Comparison of ENCODE assay signal across 27 mouse cellular contexts in the genomic region with DNA sequence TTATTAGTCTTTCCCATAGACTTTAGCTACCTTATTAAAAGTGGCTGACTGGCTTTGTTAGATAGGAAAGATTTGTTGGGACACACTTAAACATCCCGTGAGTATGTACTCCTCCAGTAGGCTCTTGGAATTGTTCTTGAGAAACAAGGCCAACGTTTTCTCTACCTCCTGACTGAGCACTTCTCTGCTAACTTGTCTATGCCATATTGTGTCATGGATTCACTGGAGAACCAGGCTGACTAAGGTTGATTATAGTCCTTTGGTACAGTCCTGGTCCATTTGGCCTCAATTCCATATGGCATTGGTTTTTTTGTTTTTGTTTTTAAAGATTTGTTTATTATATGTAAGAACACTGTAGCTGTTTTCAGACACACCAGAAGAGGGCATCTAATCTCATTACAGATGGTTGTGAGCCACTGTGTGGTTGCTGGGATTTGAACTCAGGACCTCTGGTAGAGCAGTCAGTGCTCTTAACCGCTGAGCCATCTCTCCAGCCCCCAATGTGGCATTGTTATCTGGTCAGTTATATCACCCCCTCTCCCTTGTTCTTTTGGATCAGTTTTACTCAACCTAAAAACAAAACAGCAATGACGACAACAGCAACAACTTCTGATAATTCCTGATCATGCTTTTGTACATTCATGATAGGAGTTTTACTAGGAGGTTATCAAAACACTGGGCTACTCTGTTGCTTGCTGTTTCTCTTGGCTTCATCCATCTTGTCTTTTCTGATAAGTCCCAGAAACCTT. TPM values are rescaled to one million over a fixed set of nuclear protein-coding genes. Genes with fewer than 3 reads are reported as not detected.
A peak's percentile ranks its signal among the peaks of the same experiment; 100 is the strongest.
DNase-seq lines count a peak whose midpoint lies in the region; ATAC-seq and TF ChIP-seq lines count a peak whose summit lies in the region.
"Had no signal": no experiment of that assay in that cellular context is flagged by ENCODE, and none has a peak within 500 bp of the region (broad histone marks: within the 10 kb centered on the region; RNA-seq: fewer than 3 reads in every experiment).

No protein-coding gene starts in this region.

- H3K4me3 ChIP-seq in heart, postnatal 0 days (ENCODE audit: low read depth, low read length) = no peak overlapping the region
- no peak overlapping the region for H3K4me3 ChIP-seq in heart, adult 2 months
- no peak overlapping the region for H3K4me3 ChIP-seq in liver, embryonic 11.5 days (ENCODE audit: low read depth, low read length)
- no peak overlapping the region for H3K4me3 ChIP-seq in liver, postnatal 0 days (ENCODE audit: low read depth, low read length)
- H3K4me3 ChIP-seq in midbrain, embryonic 11.5 days (ENCODE audit: low read depth, low read length) = no peak overlapping the region
- H3K4me3 ChIP-seq: embryonic facial prominence, embryonic 15.5 days; forebrain, embryonic 15.5 days; myocyte; neural tube, embryonic 13.5 days; stomach, embryonic 15.5 days had no signal

- 69% methylated on average over 4 of the region's 4 CpGs for WGBS in heart, postnatal 0 days
- 44% methylated on average over 4 of the region's 4 CpGs for WGBS in heart, adult 2 months
- 61% methylated on average over 4 of the region's 4 CpGs for WGBS in liver, embryonic 11.5 days
- 60% methylated on average over 4 of the region's 4 CpGs for WGBS in liver, postnatal 0 days (ENCODE audit: insufficient replicate concordance)
- WGBS in midbrain, embryonic 11.5 days = 89% methylated on average over 4 of the region's 4 CpGs

- H3K27me3 ChIP-seq in heart, postnatal 0 days (ENCODE audit: control insufficient read depth, insufficient read depth, low read length) = no peaks in the 10 kb centered on the region
- H3K27me3 ChIP-seq in heart, adult 2 months (ENCODE audit: control insufficient read depth, insufficient read depth, low read length) = no peaks in the 10 kb centered on the region
- no peaks in the 10 kb centered on the region for H3K27me3 ChIP-seq in liver, embryonic 11.5 days (replicated peaks; ENCODE audit: control insufficient read depth, insufficient read depth, low read length)
- no peaks in the 10 kb centered on the region for H3K27me3 ChIP-seq in liver, postnatal 0 days (ENCODE audit: insufficient read depth, low read length)
- no peaks in the 10 kb centered on the region for H3K27me3 ChIP-seq in midbrain, embryonic 11.5 days (ENCODE audit: control insufficient read depth, insufficient read depth, low read length)
- H3K27me3 ChIP-seq: CH12.LX; embryonic facial prominence, embryonic 15.5 days; forebrain, embryonic 15.5 days; neural tube, embryonic 13.5 days; stomach, embryonic 15.5 days had no signal

- no peaks in the 10 kb centered on the region for H3K9me3 ChIP-seq in heart, postnatal 0 days (replicated peaks; ENCODE audit: control insufficient read depth, low read length)
- no peaks in the 10 kb centered on the region for H3K9me3 ChIP-seq in liver, embryonic 11.5 days (ENCODE audit: control insufficient read depth, low read length)
- H3K9me3 ChIP-seq in liver, postnatal 0 days (ENCODE audit: low read length) = no peaks in the 10 kb centered on the region
- H3K9me3 ChIP-seq in midbrain, embryonic 11.5 days (ENCODE audit: control insufficient read depth, low read length) = no peaks in the 10 kb centered on the region
- H3K9me3 ChIP-seq: embryonic facial prominence, embryonic 15.5 days; forebrain, embryonic 15.5 days; neural tube, embryonic 13.5 days; stomach, embryonic 15.5 days had no signal

- H3K9ac ChIP-seq in heart, postnatal 0 days (replicated peaks; ENCODE audit: low read depth, low read length) = no peak overlapping the region
- no peak overlapping the region for H3K9ac ChIP-seq in heart, adult 2 months (ENCODE audit: low read depth, low read length)
- no peak overlapping the region for H3K9ac ChIP-seq in liver, embryonic 11.5 days (ENCODE audit: low read depth, low read length)
- H3K9ac ChIP-seq in liver, postnatal 0 days (replicated peaks) = no peak overlapping the region
- H3K9ac ChIP-seq in midbrain, embryonic 11.5 days (ENCODE audit: low read length) = no peak overlapping the region
- H3K9ac ChIP-seq: embryonic facial prominence, embryonic 15.5 days; forebrain, embryonic 15.5 days; hindbrain, embryonic 14.5 days; neural tube, embryonic 13.5 days; stomach, embryonic 15.5 days had no signal

- peaks cover 2% of the 10 kb centered on the region for H3K79me2 ChIP-seq in heart, adult 2 months (replicated peaks; ENCODE audit: control insufficient read depth, insufficient read depth, low read length)

- intact Hi-C loops in heart, adult 2 months (cut with DNase I) = no loop called here

- no peak for TF ChIP-seq EP300 in heart, postnatal 0 days (IDR thresholded peaks at IDR 0.05; ENCODE audit: low read depth)
- TF ChIP-seq EP300 in heart, adult 2 months (IDR thresholded peaks at IDR 0.05; ENCODE audit: insufficient read depth, low read depth, low read length) = no peak
- peak; percentile 84 for TF ChIP-seq EP300 in liver, postnatal 0 days (IDR thresholded peaks at IDR 0.05; ENCODE audit: low read depth)

- TF ChIP-seq CTCF in heart, postnatal 0 days (IDR thresholded peaks at IDR 0.05; ENCODE audit: low read depth) = no peak
- no peak for TF ChIP-seq CTCF in heart, adult 2 months (IDR thresholded peaks at IDR 0.05)
- TF ChIP-seq CTCF in liver, postnatal 0 days (IDR thresholded peaks at IDR 0.05; ENCODE audit: low read depth) = 0 out of 2 replicates have a peak, but pooled peaks have one; percentile 3

- TF ChIP-seq POLR2A in heart, adult 2 months (IDR thresholded peaks at IDR 0.05; ENCODE audit: insufficient read depth, low read depth, low read length) = no peak

- 0 out of 2 replicates have a peak, but pooled peaks cover 12% of the 10 kb centered on the region for H3K4me1 ChIP-seq in heart, postnatal 0 days (ENCODE audit: control insufficient read depth, insufficient read depth)
- peaks cover 16% of the 10 kb centered on the region for H3K4me1 ChIP-seq in heart, adult 2 months (ENCODE audit: control insufficient read depth, insufficient read depth, low read length)
- H3K4me1 ChIP-seq in liver, embryonic 11.5 days (replicated peaks; ENCODE audit: control insufficient read depth, insufficient read depth, low read length) = peaks cover 44% of the 10 kb centered on the region
- H3K4me1 ChIP-seq in liver, postnatal 0 days (ENCODE audit: insufficient read depth) = peaks cover 24% of the 10 kb centered on the region
- peaks cover 9% of the 10 kb centered on the region for H3K4me1 ChIP-seq in midbrain, embryonic 11.5 days (ENCODE audit: control insufficient read depth, insufficient read depth, low read length)
- H3K4me1 ChIP-seq: stomach, embryonic 15.5 days had no signal

- H3K4me2 ChIP-seq in heart, postnatal 0 days (ENCODE audit: low read depth, low read length) = no peak overlapping the region
- peak overlapping the region; percentile 27; the same call in 1 of the 2 replicates for H3K4me2 ChIP-seq in liver, embryonic 11.5 days
- no peak overlapping the region for H3K4me2 ChIP-seq in liver, postnatal 0 days (ENCODE audit: low read depth, low read length)
- H3K4me2 ChIP-seq in midbrain, embryonic 11.5 days = no peak overlapping the region
- H3K4me2 ChIP-seq: embryonic facial prominence, embryonic 15.5 days; forebrain, embryonic 15.5 days; hindbrain, embryonic 14.5 days; neural tube, embryonic 13.5 days; stomach, embryonic 15.5 days had no signal

- no peak for ATAC-seq in heart, postnatal 0 days (ENCODE audit: insufficient read depth, low read depth)
- ATAC-seq in liver, embryonic 11.5 days (replicated peaks; ENCODE audit: low FRiP score) = peak; percentile 52
- ATAC-seq in liver, postnatal 0 days = no peak
- ATAC-seq in midbrain, embryonic 11.5 days (ENCODE audit: low FRiP score) = no peak
- ATAC-seq in granulocyte monocyte progenitor cell, adult 5-6 weeks (replicated peaks; ENCODE audit: poor library complexity, severe bottlenecking) = no peak
- ATAC-seq: forebrain, embryonic 15.5 days; midbrain, embryonic 16.5 days had no signal

- H3K36me3 ChIP-seq in heart, postnatal 0 days (replicated peaks; ENCODE audit: control insufficient read depth, insufficient read depth, low read length) = no peaks in the 10 kb centered on the region
- H3K36me3 ChIP-seq in heart, adult 2 months (ENCODE audit: control insufficient read depth, insufficient read depth, low read length) = peaks cover 13% of the 10 kb centered on the region
- H3K36me3 ChIP-seq in liver, embryonic 11.5 days (ENCODE audit: control insufficient read depth, insufficient read depth, low read length) = peaks cover 4% of the 10 kb centered on the region; the same call in 1 of the 2 replicates
- no peaks in the 10 kb centered on the region for H3K36me3 ChIP-seq in liver, postnatal 0 days (replicated peaks; ENCODE audit: insufficient read depth, low read length)
- no peaks in the 10 kb centered on the region for H3K36me3 ChIP-seq in midbrain, embryonic 11.5 days (ENCODE audit: control insufficient read depth, insufficient read depth, low read length)
- H3K36me3 ChIP-seq: forebrain, embryonic 15.5 days; neural tube, embryonic 13.5 days had no signal

- peak; percentile 47 for DNase-seq in heart, postnatal 0 days (ENCODE audit: low spot score)
- DNase-seq in heart, adult 2 months = no peak
- peak; percentile 67 for DNase-seq in MEL-GATA-1-ER (ENCODE audit: extremely low read depth, low read depth)
- no peak for DNase-seq in liver, embryonic 11.5 days (ENCODE audit: low spot score)
- no peak for DNase-seq in liver, postnatal 0 days
- DNase-seq in midbrain, embryonic 11.5 days (ENCODE audit: low spot score, missing footprints) = no peak
- DNase-seq: adrenal gland, postnatal 10 days; B cell, adult 2 months; cerebellum, adult 8-10 months; cerebellum, postnatal 36 days; gastrocnemius, postnatal 10 days; heart, postnatal 36 days; kidney, adult 18-20 months; layer of hippocampus, postnatal 36 days; lung, adult 18-20 months; right cerebral cortex, adult 18-20 months; thymus, postnatal 25 days had no signal

- H3K27ac ChIP-seq in heart, postnatal 0 days (ENCODE audit: low read depth) = no peak overlapping the region
- no peak overlapping the region for H3K27ac ChIP-seq in heart, adult 2 months
- H3K27ac ChIP-seq in liver, embryonic 11.5 days (ENCODE audit: low read depth, low read length) = peak overlapping the region; percentile 75
- no peak overlapping the region for H3K27ac ChIP-seq in liver, postnatal 0 days (ENCODE audit: low read depth)
- no peak overlapping the region for H3K27ac ChIP-seq in midbrain, embryonic 11.5 days (ENCODE audit: low read depth, low read length)
- H3K27ac ChIP-seq: embryonic facial prominence, embryonic 15.5 days; forebrain, embryonic 15.5 days; hindbrain, embryonic 14.5 days; neural tube, embryonic 13.5 days; stomach, embryonic 15.5 days had no signal

RNA-seq across cellular contexts. Expression of a gene that starts 15.5 kb away (rescaled TPM):
- total RNA-seq in heart, postnatal 0 days (2014; rRNA removed; ENCODE audit: low replicate concordance) = not detected in 2 replicates
- polyA plus RNA-seq in heart, postnatal 0 days (2015; fragmentation: Nextera tagmentation; extraction: Ambion mirVana) = 0.44 and 1.1 TPM in 2 replicates
- total RNA-seq in heart, adult 2 months (2021) = not detected
- not detected in 2 replicates for polyA plus RNA-seq in heart, adult 2 months (2012; rRNA removed)
- polyA plus RNA-seq in liver, embryonic 11.5 days (2014; fragmentation: Nextera tagmentation; extraction: Ambion mirVana) = 0.58 and 1.3 TPM in 2 replicates
- 0.79 and 1.1 TPM in 2 replicates for polyA plus RNA-seq in liver, postnatal 0 days (2015; fragmentation: Nextera tagmentation; extraction: Ambion mirVana)
- 0.94 and 2.5 TPM in 2 replicates for polyA plus RNA-seq in midbrain, embryonic 11.5 days (2014; fragmentation: Nextera tagmentation; extraction: Ambion mirVana)
- not detected in 2 replicates for total RNA-seq in granulocyte monocyte progenitor cell, adult 5-6 weeks (2014; fragmentation: Nextera tagmentation)
- total RNA-seq in granulocyte monocyte progenitor cell, adult 5-6 weeks (2017) = not detected in 2 replicates
- total RNA-seq: gastrocnemius, postnatal 10 days had no signal
- polyA plus RNA-seq: inflammation-experienced regulatory T-cells, adult 6 months; midbrain, embryonic 16.5 days had no signal

RNA-seq across cellular contexts. Expression of a gene that starts 16.0 kb away (rescaled TPM):
- 135 and 215 TPM in 2 replicates for total RNA-seq in heart, postnatal 0 days (2014; rRNA removed; ENCODE audit: low replicate concordance)
- 51.1 and 55.3 TPM in 2 replicates for polyA plus RNA-seq in heart, postnatal 0 days (2015; fragmentation: Nextera tagmentation; extraction: Ambion mirVana)
- total RNA-seq in heart, adult 2 months (2021) = 10 to 100 TPM; 84.4 to 88.3 TPM
- 48.5 and 89.4 TPM in 2 replicates for polyA plus RNA-seq in heart, adult 2 months (2012; rRNA removed)
- 93.0 and 107 TPM in 2 replicates for polyA plus RNA-seq in liver, embryonic 11.5 days (2014; fragmentation: Nextera tagmentation; extraction: Ambion mirVana)
- 35.8 and 37.2 TPM in 2 replicates for polyA plus RNA-seq in liver, postnatal 0 days (2015; fragmentation: Nextera tagmentation; extraction: Ambion mirVana)
- polyA plus RNA-seq in midbrain, embryonic 11.5 days (2014; fragmentation: Nextera tagmentation; extraction: Ambion mirVana) = 114 and 118 TPM in 2 replicates
- total RNA-seq in granulocyte monocyte progenitor cell, adult 5-6 weeks (2014; fragmentation: Nextera tagmentation) = 64.1 and 73.3 TPM in 2 replicates
- 92.7 and 98.3 TPM in 2 replicates for total RNA-seq in granulocyte monocyte progenitor cell, adult 5-6 weeks (2017)

Comparison
In these comparisons a context has a peak if more than half of its experiments do, and no peak if none do; other contexts are left out.
1. DNase-seq: peak in heart, postnatal 0 days (single experiment) and MEL-GATA-1-ER (single experiment); none in heart, adult 2 months (0 of 2), liver, embryonic 11.5 days (single experiment), liver, postnatal 0 days (single experiment) and midbrain, embryonic 11.5 days (single experiment).